Mouse (Mus musculus) heart, adult 18-20 months (tissue): Measurements from ENCODE around the gene Rpl6. TPM values are rescaled to one million over a fixed set of nuclear protein-coding genes. Genes with fewer than 3 reads are reported as not detected.

Source experiments
- DNase-seq, 2 experiments: peaks; one replicate each; pipeline ENCODE4 v3.0.0; 2021 to 2022; ENCODE audit warnings: mixed read lengths in 1 of 2
- long read RNA-seq, 2 experiments: library from polyadenylated mRNA; stranded (forward); transcript quantifications; one replicate each; pipeline ENCODE4 v2.0.0; 2021
- total RNA-seq, 2 experiments: library from RNA; stranded (reverse); gene quantifications; 2 replicates each; pipeline ENCODE4 v1.2.3; 2021

Gene Rpl6
- 100 to 1,000 TPM; 479 to 585 TPM for total RNA-seq
- long read RNA-seq, experiment 1, transcript Rpl6-201 (7 exons, 1,270 nt) = major isoform, 214 of 249 reads
- long read RNA-seq, experiment 1, partial matches to known transcripts = 31 of 249 reads
- long read RNA-seq, experiment 1, other reads (novel, unspliced or antisense) = 0 of 249 reads
- long read RNA-seq, experiment 2, transcript Rpl6-201 (7 exons, 1,270 nt) = major isoform, 151 of 170 reads
- long read RNA-seq, experiment 2, partial matches to known transcripts = 16 of 170 reads
- long read RNA-seq, experiment 2, other reads (novel, unspliced or antisense) = 1 of 170 reads

DNA sequence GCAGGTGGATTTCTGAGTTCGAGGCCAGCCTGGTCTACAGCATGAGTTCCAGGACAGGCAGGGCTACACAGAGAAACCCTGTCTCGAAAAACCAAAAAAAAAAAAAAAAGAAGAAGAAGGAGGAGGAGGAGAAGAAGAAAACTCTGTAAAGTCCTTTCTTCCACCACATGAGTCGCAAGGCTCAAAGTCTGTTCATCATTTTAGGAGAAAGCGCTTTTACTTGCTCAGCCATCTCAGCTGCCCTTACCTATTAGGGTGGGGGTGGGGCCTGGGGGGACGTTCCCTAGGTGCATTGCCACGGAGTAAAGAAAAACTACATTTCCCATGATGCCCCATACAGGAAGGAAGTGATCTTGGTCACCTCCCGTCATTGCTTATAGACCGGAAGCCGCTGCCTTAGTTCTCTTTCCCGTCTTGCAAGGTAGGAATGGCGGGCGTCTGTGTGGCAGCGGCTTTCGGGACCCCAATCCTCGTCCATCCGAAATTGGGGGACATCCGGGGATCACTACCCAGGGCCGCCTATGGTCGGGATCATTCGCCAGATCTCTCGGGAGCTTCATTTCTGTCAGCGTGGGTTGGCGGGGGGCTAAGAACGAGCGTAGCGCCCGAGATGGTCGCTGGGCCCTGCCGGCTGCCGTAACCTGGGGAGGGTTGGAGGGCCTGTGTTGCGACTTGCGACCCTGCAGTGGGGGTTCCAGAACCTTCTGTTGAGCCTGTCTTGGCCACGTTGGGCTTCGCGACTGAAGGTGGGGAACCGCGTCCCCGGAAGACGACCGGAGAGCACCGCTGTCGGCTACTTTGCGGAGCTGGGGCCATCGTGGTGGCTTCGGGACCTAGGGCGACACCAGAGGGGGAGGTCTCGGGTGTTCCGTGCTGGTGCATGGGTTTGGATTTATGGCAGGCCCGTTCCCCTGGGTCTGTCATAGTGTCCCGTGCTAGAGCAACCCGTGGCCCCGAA is at the start of gene Rpl6:
Rpl6 (plus strand) TSS at position 350 of the 958 bp plus-strand sequence.
- DNase-seq = peak; percentile 89 to 90

DNA sequence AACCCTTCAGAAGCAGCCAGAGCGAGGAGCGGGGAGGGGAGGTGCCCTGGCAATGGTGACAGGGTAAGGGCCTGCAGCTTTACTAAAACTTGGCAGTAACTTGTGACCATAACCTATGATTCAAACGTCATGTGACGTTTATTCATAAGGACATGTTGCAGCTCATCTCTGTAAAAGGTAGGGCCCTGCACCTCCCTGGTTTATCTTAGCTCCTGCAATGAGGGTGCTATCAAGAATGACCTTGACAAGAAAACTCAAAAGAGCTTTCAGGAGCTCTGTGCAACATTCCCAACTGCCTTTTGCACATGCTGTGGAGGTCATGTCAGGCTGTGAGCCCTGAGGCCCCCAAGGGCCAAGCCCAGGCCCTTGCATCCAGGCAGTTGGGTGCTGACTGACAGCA is 48.2 kb upstream of the Rpl6 start:
- no peak for DNase-seq

DNA sequence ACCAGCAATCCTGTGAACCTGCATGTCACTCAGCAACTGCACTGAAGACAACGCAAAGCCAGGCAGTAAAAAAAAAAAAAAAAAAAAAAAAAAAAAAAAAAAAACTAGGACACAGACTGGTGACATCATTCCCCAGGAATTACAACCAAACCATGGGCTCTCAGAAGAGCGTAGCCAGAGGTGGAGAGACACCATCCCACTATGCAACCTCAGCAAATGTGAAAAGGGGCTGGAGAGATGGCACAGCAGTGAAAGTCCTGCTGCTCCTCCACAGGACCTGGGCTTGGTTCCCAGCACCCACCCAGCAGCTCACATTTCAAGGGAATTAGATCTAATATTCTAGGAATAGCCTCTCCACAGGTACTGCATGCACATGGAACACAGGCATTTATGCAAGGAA is 47.3 kb upstream of the Rpl6 start:
- DNase-seq = no peak

DNA sequence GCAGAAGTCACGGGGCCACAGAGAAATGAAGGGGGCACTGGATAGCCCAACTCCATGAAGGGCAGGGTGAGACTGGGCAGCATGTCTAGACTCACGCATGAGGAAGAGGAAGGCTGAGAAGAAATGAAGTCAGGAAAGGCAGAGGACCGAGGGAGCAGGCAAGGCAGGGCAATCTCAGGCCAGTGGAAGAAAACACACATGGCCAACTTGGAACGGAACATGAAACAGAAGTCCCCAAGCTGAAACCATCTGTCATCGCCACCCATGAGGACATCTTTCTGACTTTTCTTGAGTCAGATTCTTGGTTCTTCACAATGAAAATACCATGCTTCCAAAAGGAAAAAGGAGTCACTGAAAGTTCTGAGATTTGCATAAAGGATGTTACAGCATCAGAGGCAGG is 46.8 kb upstream of the Rpl6 start:
- DNase-seq = no peak

DNA sequence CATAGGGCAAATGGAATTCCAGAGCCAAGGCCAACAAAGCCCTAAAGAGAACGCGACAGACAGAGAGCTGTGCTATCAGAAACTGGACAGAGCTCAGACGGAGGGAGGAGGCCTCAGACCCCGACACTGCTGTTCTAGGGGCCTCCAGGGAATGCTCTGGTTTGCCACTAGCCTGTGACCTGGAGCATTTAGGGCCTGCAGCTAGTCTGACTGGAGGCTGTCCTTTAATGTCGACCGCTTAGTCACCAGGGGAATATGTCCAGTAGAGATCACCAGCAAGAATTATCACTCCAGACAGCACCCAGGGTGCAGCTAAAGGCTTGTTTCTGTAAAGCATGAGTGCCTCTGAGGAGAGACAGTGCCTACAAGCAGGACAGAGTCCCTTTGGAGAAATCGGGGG is 45.3 kb upstream of the Rpl6 start:
- no peak for DNase-seq

DNA sequence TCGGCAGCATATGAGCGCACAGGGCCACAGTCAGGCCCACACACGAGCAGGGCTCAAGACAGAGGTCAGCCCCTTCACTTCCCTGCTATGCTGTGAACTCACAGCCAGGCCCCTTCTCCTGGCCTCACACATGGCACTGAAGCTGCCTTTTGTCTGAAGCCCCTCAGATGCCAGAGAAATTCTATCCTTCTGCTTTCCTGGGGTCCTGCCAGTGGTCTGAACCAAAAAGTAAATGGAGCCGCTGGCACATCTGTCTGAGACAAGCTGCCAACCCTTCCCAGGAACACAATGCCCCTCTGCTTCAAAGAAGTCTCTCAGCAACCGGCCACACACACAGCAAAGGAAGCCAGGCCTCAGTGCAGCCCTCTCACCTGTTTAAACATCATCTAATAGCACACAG is 42.0 kb upstream of the Rpl6 start:
- DNase-seq = no peak

DNA sequence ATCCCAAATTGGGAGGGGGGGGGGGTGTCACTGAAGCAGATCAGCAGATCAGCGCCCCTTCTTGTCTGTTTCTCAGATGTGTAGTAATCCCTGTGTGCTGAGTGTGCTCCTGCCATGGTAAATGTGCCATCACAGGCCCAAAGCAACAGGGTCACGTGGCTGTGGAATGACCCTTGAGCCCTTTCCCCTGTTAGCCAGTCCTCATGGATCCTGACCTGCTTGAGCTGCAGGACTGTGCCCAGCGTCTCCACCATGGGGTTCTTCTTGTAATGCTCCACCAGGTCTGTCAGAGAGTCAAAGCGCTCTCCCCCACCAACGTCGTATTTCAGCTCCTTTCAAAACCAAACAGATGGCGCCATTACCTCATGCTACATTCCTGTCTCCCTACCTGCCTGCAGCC is 41.4 kb upstream of the Rpl6 start:
- DNase-seq = no peak

DNA sequence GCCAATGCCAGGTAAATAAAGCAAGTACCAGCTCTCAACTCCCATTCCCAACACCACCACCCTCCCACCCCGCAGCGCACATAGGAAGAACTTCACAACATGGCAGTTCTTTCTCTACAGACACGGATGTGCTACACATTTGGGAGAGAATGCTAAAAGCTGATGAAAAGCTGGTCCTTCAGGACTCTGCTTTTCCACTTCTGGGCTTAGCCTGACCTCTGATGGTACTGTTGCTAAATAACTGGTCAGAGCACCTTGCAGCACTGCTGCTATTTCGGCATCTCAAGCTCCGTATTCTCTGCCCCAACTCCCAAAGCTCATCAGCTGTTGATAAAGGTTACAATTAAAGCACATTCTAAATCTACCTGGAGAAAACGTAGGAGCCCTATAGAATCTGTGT is 37.4 kb upstream of the Rpl6 start:
- no peak for DNase-seq

DNA sequence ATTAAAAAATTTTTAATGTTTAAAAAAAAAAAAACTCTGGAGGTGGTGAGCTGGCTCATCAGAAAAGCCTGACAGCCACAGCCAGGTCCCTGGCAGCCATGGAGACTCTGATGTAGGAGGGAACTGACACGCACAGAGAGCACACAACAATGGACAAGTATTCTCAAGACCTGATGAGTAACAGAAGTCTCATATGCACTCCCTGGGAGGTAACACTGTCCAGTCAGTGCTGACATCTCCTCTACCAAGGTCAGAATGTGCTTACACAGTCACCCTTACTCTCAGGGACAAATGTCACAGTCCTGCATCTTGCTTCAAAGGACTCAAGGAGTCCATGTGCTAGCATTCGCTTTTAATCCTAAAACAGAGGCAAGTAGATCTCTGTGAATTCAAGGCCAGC is 34.7 kb upstream of the Rpl6 start:
- no peak for DNase-seq

DNA sequence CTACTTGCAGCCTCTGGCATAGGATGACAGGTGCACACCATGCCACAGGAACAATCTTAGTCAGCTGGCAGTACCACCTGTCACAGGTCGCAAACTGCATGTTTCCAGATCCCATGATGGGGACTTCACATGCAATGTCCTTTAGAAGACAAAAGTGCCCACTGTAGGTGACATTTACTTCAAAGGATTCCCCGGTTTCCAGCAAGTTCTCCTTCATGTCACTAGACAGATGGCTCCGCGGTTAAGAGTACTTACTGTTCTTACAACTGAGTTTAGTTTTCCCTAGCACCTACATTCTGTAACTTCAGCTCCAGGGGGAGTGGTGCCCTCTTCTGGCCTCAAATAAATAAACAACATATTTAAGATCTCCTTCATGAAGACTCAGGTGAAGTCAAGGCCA is 31.4 kb upstream of the Rpl6 start:
- DNase-seq = no peak

DNA sequence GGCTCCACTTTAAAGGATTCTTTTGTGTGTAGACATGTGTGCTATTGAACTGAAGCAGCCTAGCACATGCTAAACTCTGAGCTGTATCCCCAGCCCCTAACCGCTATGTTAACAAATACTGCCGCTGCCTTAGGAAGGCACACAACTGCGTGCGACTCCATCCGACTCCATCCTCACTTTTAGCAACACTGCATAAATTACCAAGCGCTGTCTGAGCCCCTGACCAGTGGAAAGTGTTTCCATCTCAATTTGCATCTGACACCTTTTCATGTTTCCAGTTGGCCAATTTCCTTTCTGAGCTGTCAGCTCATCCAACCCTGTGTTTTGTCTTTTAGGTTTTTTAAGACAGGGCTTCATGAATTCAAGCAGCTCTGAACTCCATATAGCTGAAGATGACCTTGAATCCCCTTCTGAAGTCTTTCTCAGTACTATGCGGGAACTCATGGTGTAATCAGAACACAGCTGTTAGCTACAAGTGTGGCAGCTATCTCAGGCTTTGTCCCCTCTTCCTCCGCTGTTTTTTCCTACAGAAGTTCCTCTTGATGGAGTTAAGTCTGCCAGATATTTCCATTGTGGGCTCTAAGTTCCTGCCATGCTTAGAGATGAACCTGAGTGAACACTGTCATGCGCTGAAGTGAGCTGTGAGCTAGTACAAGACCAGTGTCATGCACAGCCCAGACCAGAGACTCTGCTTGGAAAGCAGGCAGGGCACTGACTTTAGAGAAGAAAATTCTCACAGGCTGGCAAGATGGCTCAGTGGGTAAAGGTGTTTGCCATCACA is 25.0 kb upstream of the Rpl6 start:
- no peak for DNase-seq

DNA sequence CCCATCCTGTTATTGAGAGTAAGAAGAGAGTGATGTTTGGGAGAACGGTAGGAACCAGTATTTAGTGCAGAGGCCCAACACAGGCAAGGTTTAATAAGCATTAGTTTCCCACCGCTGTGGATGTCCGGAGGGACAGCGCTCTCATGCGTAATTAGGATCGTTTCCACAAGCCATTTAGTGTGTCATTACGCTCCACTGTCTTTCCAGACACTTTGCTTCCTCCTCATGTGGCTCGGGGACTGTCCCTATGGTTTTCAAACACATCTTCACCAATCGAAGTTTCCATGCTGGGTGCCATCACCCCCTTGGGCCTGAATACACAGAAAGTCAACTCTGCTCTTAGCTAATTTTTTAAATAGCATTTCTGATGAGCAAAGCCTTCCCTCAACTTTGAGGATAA is 21.0 kb upstream of the Rpl6 start:
- no peak for DNase-seq

DNA sequence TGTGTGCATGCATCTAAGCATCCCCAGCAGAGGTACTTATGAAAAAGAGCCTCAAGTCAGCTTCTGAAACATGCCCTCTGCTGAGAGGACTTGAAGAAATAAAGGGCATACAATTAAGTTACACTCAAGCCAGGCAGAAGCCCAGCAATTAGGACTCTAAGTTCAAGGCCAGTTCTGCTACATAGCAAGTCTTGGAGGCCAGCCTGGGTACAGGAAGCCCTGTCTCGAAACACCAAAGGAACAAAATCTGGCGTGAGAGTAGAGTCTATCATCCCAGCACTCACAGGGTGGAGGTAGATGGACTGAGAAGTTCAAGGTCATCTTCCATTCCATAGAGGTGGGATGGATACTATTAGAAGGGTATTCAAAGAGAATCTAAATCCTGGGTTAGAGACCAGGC is 19.9 kb upstream of the Rpl6 start:
- DNase-seq = no peak

DNA sequence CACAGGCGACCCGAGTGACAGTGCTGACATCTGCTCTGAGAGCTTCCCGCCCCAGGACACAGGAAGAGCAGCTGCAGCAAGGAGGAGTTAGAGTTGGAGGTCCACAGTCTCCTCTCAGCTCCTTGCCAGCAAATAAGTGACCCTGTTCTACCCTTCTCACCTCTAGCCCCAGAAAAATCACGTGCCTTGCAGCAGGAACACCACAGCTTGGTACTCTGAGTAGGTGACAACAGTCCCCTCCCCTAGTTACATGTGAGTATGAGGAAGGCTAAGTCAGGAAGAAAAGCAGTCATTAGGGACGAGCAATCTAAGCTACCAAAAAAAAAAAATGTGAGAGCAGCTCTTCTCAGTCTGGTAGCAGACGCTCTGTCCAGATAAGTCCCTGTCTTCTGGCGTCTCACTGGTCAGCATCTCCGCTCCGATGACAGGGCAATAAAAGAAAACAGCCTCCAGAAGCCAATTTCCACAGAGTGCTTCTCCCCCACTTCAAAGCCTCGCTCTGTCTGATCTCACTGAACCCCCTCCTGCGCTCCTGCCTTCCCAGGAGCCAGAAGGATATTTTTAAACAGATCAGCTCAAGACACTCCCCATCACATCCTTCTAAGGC is 19.2 kb upstream of the Rpl6 start:
- DNase-seq = peak in 1 of 2 experiments; percentile 44

DNA sequence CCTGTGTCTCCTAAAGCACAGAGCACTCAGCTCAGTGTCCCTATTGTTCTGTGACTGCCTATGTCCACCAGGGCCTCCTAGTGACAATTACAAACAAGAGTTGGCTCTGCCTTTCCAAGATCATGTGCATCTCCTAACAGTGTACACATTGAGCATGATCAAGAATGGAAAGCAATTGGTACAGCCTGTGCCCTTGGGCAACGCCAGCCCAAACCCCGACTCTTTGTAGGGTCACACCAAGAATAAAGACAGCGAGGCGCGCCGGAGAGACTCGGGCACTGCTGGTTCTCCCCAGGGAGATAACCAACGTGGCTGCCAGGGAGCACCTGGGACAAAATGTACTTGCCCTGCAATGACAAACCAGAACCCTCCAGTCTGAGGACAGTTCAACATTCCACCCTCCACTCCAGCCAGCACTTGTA is 16.7 kb upstream of the Rpl6 start:
- peak; percentile 78 to 88 for DNase-seq

DNA sequence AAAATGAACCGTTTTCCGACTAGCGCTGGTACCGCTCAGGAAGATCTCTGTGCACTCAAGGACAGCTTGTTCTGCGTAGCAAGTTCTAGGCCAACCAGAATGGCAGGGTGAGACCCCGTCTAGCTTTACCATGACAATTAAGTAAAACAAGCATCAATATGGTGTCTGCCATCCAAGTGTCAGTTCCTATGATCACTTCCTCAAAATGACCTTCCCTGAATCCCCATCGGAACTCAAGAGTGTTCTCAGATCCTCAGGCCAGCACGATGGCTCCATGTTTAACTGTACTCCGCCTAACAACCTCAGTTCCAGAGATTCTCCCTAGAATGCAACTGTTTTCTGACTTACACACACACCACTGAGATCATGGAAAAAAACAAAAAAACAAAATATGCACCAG is 16.0 kb upstream of the Rpl6 start:
- DNase-seq = no peak

DNA sequence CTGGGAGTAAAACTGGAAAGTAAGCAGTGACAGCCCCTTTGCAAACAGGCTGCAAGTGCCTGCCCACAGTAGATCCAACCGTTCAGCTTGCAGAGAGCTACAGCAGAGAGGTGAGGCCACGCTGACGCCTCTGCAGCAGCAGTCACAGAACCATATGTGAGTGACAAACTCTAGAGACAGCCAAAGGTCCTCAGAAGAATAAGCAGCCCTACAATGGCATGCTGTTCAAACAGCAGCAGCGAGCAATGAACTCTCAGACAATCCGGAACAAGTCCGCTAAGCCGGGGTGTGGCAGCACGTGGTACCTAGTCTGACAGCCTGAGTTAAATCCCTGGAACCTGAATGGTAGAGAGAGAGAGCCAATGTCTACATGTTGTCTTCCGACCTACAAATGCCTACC is 15.1 kb upstream of the Rpl6 start:
- peak in 1 of 2 experiments; percentile 37 for DNase-seq

DNA sequence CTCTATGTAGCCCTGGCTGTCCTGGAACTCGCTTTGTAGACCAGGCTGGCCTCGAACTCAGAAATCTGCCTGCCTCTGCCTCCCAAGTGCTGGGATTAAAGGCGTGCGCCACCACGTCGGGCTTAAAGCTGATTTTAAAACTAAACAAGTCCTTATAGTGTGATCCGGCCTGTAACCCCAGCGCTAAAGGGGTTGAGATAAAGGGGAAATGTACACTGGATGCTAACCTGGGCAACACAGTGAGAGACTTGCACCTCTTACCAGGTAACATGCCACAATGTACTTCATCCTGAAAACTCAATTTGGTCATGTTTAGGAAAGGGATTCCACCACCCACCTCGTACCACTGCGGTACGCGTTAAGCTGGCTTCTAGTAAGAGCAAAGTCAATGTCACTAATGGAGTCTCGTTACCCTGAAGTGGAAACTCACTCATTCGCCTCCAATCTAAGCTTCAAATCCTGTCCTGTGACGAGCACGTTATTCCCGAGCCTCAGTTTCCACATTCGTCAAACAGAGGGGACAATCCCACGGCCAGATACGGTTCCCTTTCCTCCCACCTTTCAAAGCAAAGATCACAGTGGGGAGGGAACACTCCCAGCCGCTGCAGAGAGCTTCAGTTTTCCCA is 14.0 kb upstream of the Rpl6 start:
- peak in 1 of 2 experiments; percentile 58 for DNase-seq

DNA sequence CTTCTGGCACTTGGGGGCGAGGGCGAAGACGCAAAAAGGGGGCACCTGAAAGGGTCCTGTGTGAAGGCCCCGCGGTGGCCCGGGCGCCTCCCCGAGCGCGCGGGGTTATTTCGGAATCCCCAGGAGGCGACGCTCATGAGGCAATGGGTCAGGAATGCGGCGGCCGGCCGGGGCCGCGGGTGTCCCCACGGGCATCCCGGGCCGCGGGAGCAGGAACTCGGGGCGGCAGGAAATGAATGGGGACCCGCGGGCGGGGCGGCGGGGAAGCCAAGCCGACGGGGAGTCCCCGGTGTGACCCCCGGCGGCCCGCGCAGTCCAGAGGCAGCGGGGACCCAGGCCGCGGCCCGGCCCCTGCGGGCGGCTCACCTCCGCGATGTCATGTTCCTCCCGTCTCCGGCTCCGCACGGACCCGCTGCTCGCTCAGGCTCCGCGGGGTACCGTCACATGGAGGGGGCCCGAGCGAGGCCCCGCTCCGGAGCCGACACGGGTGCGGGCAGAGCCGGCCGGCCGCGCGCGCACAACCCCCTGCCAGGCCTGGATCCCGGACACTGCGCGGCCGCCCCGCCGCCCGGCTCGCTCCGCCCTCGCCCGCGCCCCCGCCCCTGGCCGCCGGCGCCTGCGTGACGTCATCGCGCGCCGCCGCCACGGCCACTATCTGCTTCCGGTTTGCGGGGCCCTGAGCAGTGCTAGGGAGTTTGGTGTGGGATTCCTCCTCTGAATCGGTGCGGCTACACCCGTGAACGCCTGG is 13.3 kb upstream of the Rpl6 start, which contains the start of gene Ptpn11:
Ptpn11 (minus strand) TSS at position 562 of the 748 bp plus-strand sequence.
- DNase-seq = peak; percentile 86

DNA sequence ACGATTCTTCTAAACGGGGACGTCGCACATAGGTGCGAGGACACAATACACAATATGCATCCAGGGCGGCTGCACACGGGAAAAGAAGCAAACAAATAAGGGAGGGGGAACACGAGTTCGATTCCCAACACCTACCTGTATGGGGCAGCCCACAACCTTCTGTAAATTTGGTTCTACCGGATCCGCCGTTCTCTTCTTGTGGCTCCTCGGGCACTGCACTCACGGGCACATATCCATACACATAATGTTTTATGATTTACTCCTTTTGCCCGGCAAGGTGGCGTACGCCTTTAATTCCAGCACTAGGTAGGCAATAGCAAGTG is 12.7 kb upstream of the Rpl6 start:
- no peak for DNase-seq

DNA sequence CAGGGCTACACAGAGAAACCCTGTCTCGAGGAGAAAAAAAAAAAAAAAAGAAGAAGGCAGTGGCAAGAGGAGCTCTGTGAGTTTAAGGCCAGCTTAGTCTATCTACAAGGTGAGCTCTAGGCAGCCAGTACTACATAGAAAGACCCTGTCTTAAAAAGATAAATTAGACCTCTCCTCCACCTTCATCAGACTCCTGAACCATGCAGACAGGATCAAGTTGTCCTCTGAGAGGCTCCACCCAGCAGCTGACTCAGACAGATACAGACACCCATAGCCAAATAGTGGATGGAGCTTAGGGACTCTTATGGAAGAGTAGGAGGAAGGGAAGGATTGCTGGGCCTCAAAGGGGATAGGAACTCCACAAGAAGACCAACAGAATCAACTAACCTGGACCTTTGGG is 10.1 kb upstream of the Rpl6 start:
- no peak for DNase-seq
